Comparison of ENCODE assay signal across 8 mouse cellular contexts in the genomic region with DNA sequence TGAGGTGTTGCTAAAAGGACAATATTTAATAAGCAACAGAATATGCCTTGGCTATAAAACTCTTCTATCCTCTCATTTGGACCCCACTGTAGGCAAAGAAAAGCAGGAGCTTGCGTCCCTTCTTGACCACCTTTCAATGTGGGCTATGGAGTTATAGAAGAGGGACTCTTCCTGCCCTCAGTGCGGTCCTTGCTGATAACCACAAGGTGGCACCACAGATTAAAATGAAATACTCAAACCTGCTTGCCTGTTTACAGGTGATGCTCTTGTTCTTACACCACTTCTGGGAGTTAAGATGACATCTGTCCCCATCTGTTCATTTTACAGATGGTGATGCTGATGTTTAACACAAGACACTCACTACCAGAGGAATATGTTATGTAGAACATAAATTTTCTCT.
DNase-seq lines count a peak whose midpoint lies in the region; ATAC-seq and TF ChIP-seq lines count a peak whose summit lies in the region.
"Had no signal": no experiment of that assay in that cellular context is flagged by ENCODE, and none has a peak within 500 bp of the region (broad histone marks: within the 10 kb centered on the region; RNA-seq: fewer than 3 reads in every experiment).

No protein-coding gene starts in this region.

- H3K36me3 ChIP-seq in kidney, embryonic 14.5 days (ENCODE audit: control insufficient read depth, insufficient read depth, low read length): no peaks in the 10 kb centered on the region
- H3K36me3 ChIP-seq in ES-E14 (ENCODE audit: control insufficient read depth, insufficient read depth, low read length, poor library complexity, severe bottlenecking): no peaks in the 10 kb centered on the region
- H3K36me3 ChIP-seq in thymus, adult 2 months (ENCODE audit: control insufficient read depth, insufficient read depth, low read length): no peaks in the 10 kb centered on the region
- H3K36me3 ChIP-seq: neural tube, embryonic 12.5 days had no signal

- no peaks in the 10 kb centered on the region for H3K4me1 ChIP-seq in kidney, embryonic 14.5 days (ENCODE audit: control insufficient read depth, insufficient read depth, low read length)
- H3K4me1 ChIP-seq in ES-E14 (ENCODE audit: control insufficient read depth in 2 of 2, insufficient read depth in 2 of 2, low read length in 2 of 2, poor library complexity in 1 of 2): no peaks in the 10 kb centered on the region
- H3K4me1 ChIP-seq in thymus, adult 2 months (replicated peaks; ENCODE audit: control insufficient read depth, insufficient read depth, low read length): no peaks in the 10 kb centered on the region
- H3K4me1 ChIP-seq: neural tube, embryonic 12.5 days had no signal

- H3K4me3 ChIP-seq in kidney, embryonic 14.5 days (ENCODE audit: low read length): no peak overlapping the region
- H3K4me3 ChIP-seq in ES-E14 (ENCODE audit: insufficient read depth in 1 of 2, low read depth in 1 of 2, low read length in 2 of 2, poor library complexity in 1 of 2, severe bottlenecking in 1 of 2): no peak overlapping the region
- no peak overlapping the region for H3K4me3 ChIP-seq in thymus, adult 2 months (ENCODE audit: control insufficient read depth, insufficient read depth, low read length)
- H3K4me3 ChIP-seq: neural tube, embryonic 12.5 days had no signal

- no peak for ATAC-seq in kidney, embryonic 14.5 days (ENCODE audit: low FRiP score, low TSS enrichment)
- ATAC-seq in hematopoietic stem cell, adult 5-6 weeks (replicated peaks in 1 of 2; ENCODE audit: insufficient read depth in 1 of 2, low FRiP score in 2 of 2, low TSS enrichment in 1 of 2, low read depth in 1 of 2, poor library complexity in 2 of 2, severe bottlenecking in 2 of 2): peak; percentile 53 to 73; a peak in 3 of 4 replicates

- in situ Hi-C loops in ES-E14 (cut with MboI; ENCODE audit: low sequenced_read_pairs in 2 of 2, unreplicated experiment in 2 of 2): loop anchor here in 1 of 2 experiments (25.0 kb wide), 2 partner anchors 654 to 754 kb away; no protein-coding TSS in a partner anchor

- no peaks in the 10 kb centered on the region for H3K27me3 ChIP-seq in kidney, embryonic 14.5 days (ENCODE audit: control insufficient read depth, insufficient read depth, low read length)
- H3K27me3 ChIP-seq in thymus, adult 2 months (ENCODE audit: control insufficient read depth, insufficient read depth, low read length): no peaks in the 10 kb centered on the region
- H3K27me3 ChIP-seq: neural tube, embryonic 12.5 days had no signal

- DNase-seq in kidney, adult 11 months: peak; percentile 8
- DNase-seq in 416B (ENCODE audit: low read depth) (peak; percentile 19), ES-E14 (ENCODE audit: low read depth, low spot score) (peak; percentile 8)
- no peak for DNase-seq in thymus, postnatal 0 days (ENCODE audit: low spot score)
- no peak for DNase-seq in thymus, adult 2 months

- no peak overlapping the region for H3K9ac ChIP-seq in kidney, embryonic 14.5 days (ENCODE audit: low read depth, low read length)
- no peak overlapping the region for H3K9ac ChIP-seq in ES-E14 (ENCODE audit: insufficient read depth, low read depth, low read length, poor library complexity, severe bottlenecking)
- H3K9ac ChIP-seq: neural tube, embryonic 12.5 days had no signal

- WGBS in kidney, embryonic 14.5 days: 46% methylated on average over 2 of the region's 2 CpGs
- WGBS in thymus, adult 2 months: 59% methylated on average over 2 of the region's 2 CpGs

- TF ChIP-seq POLR2A in thymus, adult 2 months (IDR thresholded peaks at IDR 0.05; ENCODE audit: control insufficient read depth, extremely low read depth, insufficient read depth, low read length, poor library complexity): no peak

- no peak overlapping the region for H3K4me2 ChIP-seq in kidney, embryonic 14.5 days (replicated peaks; ENCODE audit: low read depth, low read length)
- H3K4me2 ChIP-seq: neural tube, embryonic 12.5 days had no signal

- no peak for TF ChIP-seq CTCF in thymus, adult 2 months (IDR thresholded peaks at IDR 0.05; ENCODE audit: borderline replicate concordance, control insufficient read depth, extremely low read depth, insufficient read depth, low read length, poor library complexity)

- H3K9me3 ChIP-seq in kidney, embryonic 14.5 days (ENCODE audit: control insufficient read depth, low read length): no peaks in the 10 kb centered on the region
- no peaks in the 10 kb centered on the region for H3K9me3 ChIP-seq in ES-E14 (ENCODE audit: control insufficient read depth, insufficient read depth, low read depth, low read length)
- H3K9me3 ChIP-seq: neural tube, embryonic 12.5 days had no signal

- H3K27ac ChIP-seq in kidney, embryonic 14.5 days (ENCODE audit: low read depth, low read length): no peak overlapping the region
- no peak overlapping the region for H3K27ac ChIP-seq in ES-E14 (ENCODE audit: insufficient read depth, low read depth, low read length, poor library complexity, severe bottlenecking)
- no peak overlapping the region for H3K27ac ChIP-seq in thymus, adult 2 months (ENCODE audit: control insufficient read depth, insufficient read depth, low read length)
- H3K27ac ChIP-seq: neural tube, embryonic 12.5 days had no signal

TF ChIP-seq in ES-E14, 5 proteins besides CTCF, POLR2A, EP300 and RAD21:
- no peak for TF ChIP-seq CHD2 (IDR thresholded peaks at IDR 0.05; ENCODE audit: low read depth, low read length)
- no peak for TF ChIP-seq ZC3H11A (IDR thresholded peaks at IDR 0.05; ENCODE audit: borderline replicate concordance, low read depth, low read length)
- TF ChIP-seq MAFK (IDR thresholded peaks at IDR 0.05; ENCODE audit: insufficient read depth, low read depth, low read length): no peak
- no peak for TF ChIP-seq HCFC1 (IDR thresholded peaks at IDR 0.05; ENCODE audit: borderline replicate concordance, insufficient read depth, low read length)
- no peak for TF ChIP-seq ZNF384 (IDR thresholded peaks at IDR 0.05; ENCODE audit: low read depth, low read length)

Comparison
In these comparisons a context has a peak if more than half of its experiments do, and no peak if none do; other contexts are left out.
1. DNase-seq: peak in kidney, adult 11 months (single experiment), 416B (single experiment) and ES-E14 (single experiment); none in thymus, postnatal 0 days (single experiment) and thymus, adult 2 months (single experiment).